Mouse (Mus musculus) MEL (cell line): Measurements from ENCODE around the gene Nphs2. TPM values are rescaled to one million over a fixed set of nuclear protein-coding genes. Genes with fewer than 3 reads are reported as not detected.

Experiments used
- DNase-seq: peaks from one replicate; pipeline ENCODE4 v3.0.0; 2011; ENCODE audit warnings: low read depth, low spot score
- H3K27ac ChIP-seq: 2 replicates; pipeline ENCODE4 v1.5.1; 2012; ENCODE audit warnings: low read depth, mild to moderate bottlenecking, control low read depth, low read length, moderate library complexity; ENCODE audit not compliant: control insufficient read depth
- H3K27me3 ChIP-seq, 2 experiments: fragments of 150-350 bp in 1 of 2; sonication (generic) in 1 of 2; 2 replicates each; pipeline ENCODE4 v1.6.1; 2012; ENCODE audit warnings: low read length in 2 of 2, mild to moderate bottlenecking in 2 of 2, improper control_type of control experiment in 1 of 2, moderate library complexity in 1 of 2; ENCODE audit not compliant: insufficient read depth in 2 of 2, control insufficient read depth in 1 of 2
- H3K36me3 ChIP-seq, 2 experiments: 2 replicates each; pipeline ENCODE4 v1.6.1; 2012 to 2014; ENCODE audit warnings: low read length in 2 of 2, improper control_type of control experiment in 1 of 2, inconsistent platforms in 1 of 2, mild to moderate bottlenecking in 1 of 2; ENCODE audit not compliant: insufficient read depth in 2 of 2, control insufficient read depth in 1 of 2
- H3K4me1 ChIP-seq, 2 experiments: fragments of 150-350 bp in 1 of 2; sonication (generic) in 1 of 2; 2 replicates each; pipeline ENCODE4 v1.6.1; 2012; ENCODE audit warnings: low read length in 2 of 2, improper control_type of control experiment in 1 of 2, mild to moderate bottlenecking in 1 of 2; ENCODE audit not compliant: insufficient read depth in 2 of 2, control insufficient read depth in 1 of 2
- H3K4me3 ChIP-seq, 2 experiments: fragments of 150-350 bp in 1 of 2; sonication (generic) in 1 of 2; 2 replicates each; pipeline ENCODE4 v1.5.1; 2012; ENCODE audit warnings: low read depth in 2 of 2, low read length in 2 of 2, mild to moderate bottlenecking in 2 of 2, moderate library complexity in 2 of 2, control low read depth in 1 of 2, improper control_type of control experiment in 1 of 2; ENCODE audit not compliant: control insufficient read depth in 1 of 2, insufficient read depth in 1 of 2
- H3K79me2 ChIP-seq: 2 replicates; pipeline ENCODE4 v1.6.1; 2012; ENCODE audit warnings: mild to moderate bottlenecking, low read length, moderate library complexity; ENCODE audit not compliant: control insufficient read depth, poor library complexity, insufficient read depth
- H3K9ac ChIP-seq: 2 replicates; pipeline ENCODE4 v1.6.1; 2012; ENCODE audit warnings: low read depth, mild to moderate bottlenecking, control low read depth, low read length, moderate library complexity; ENCODE audit not compliant: control insufficient read depth, poor library complexity, severe bottlenecking
- H3K9me3 ChIP-seq: fragments of 150-350 bp; sonication (generic); replicated peaks from 2 replicates; pipeline ENCODE4 v1.6.1; 2012; ENCODE audit warnings: mild to moderate bottlenecking, low read length, improper control_type of control experiment, moderate library complexity; ENCODE audit not compliant: insufficient read depth
- BHLHE40 ChIP-seq: IDR thresholded peaks from 2 replicates; pipeline ENCODE4 v1.6.1; 2012; ENCODE audit warnings: low read depth, mild to moderate bottlenecking, inconsistent platforms, low read length, improper control_type of control experiment, borderline replicate concordance
- CHD2 ChIP-seq: IDR thresholded peaks from 2 replicates; pipeline ENCODE4 v1.6.1; 2011; ENCODE audit warnings: low read length, improper control_type of control experiment
- E2F4 ChIP-seq: IDR thresholded peaks from 2 replicates; pipeline ENCODE4 v1.6.1; 2011; ENCODE audit warnings: low read depth, low read length, improper control_type of control experiment, borderline replicate concordance
- EP300 ChIP-seq, 2 experiments: IDR thresholded peaks; 2 replicates each; pipeline ENCODE4 v1.6.1; 2011; ENCODE audit warnings: improper control_type of control experiment in 2 of 2, low read length in 2 of 2, low read depth in 1 of 2, mild to moderate bottlenecking in 1 of 2
- ETS1 ChIP-seq: IDR thresholded peaks from 2 replicates; pipeline ENCODE4 v1.6.1; 2012; ENCODE audit warnings: low read depth, mild to moderate bottlenecking, inconsistent platforms, low read length, improper control_type of control experiment, moderate library complexity
- GABPA ChIP-seq: IDR thresholded peaks from 2 replicates; pipeline ENCODE4 v1.6.1; 2012; ENCODE audit warnings: low read depth, mild to moderate bottlenecking, inconsistent platforms, low read length, improper control_type of control experiment, moderate library complexity
- GATA1 ChIP-seq: IDR thresholded peaks from 2 replicates; pipeline ENCODE4 v1.6.1; 2011; ENCODE audit warnings: low read depth, low read length, improper control_type of control experiment
- HCFC1 ChIP-seq: IDR thresholded peaks from 2 replicates; pipeline ENCODE4 v1.6.1; 2012; ENCODE audit warnings: low read depth, mild to moderate bottlenecking, inconsistent platforms, low read length, improper control_type of control experiment, moderate library complexity
- MAFK ChIP-seq: IDR thresholded peaks from 2 replicates; pipeline ENCODE4 v1.6.1; 2011; ENCODE audit warnings: low read depth, mild to moderate bottlenecking, low read length, improper control_type of control experiment, borderline replicate concordance
- MEF2A ChIP-seq: IDR thresholded peaks from 2 replicates; pipeline ENCODE4 v1.6.1; 2014; ENCODE audit warnings: low read depth, mild to moderate bottlenecking, inconsistent platforms, low read length, improper control_type of control experiment; ENCODE audit not compliant: poor library complexity, insufficient replicate concordance, severe bottlenecking; ENCODE audit errors: extremely low read depth
- MYB ChIP-seq: IDR thresholded peaks from 2 replicates; pipeline ENCODE4 v1.6.1; 2011; ENCODE audit warnings: mild to moderate bottlenecking, low read depth, low read length, improper control_type of control experiment
- POLR2A ChIP-seq, 2 experiments: IDR thresholded peaks; 2 replicates each; pipeline ENCODE4 v1.6.1; 2011 to 2012; ENCODE audit warnings: low read length in 2 of 2, mild to moderate bottlenecking in 2 of 2, control low read depth in 1 of 2, improper control_type of control experiment in 1 of 2, low read depth in 1 of 2, moderate library complexity in 1 of 2; ENCODE audit not compliant: control insufficient read depth in 1 of 2, insufficient read depth in 1 of 2, poor library complexity in 1 of 2
- POLR2AphosphoS5 ChIP-seq: IDR thresholded peaks from 2 replicates; pipeline ENCODE4 v1.6.1; 2012; ENCODE audit warnings: low read depth, borderline replicate concordance, mild to moderate bottlenecking, inconsistent platforms, low read length, moderate library complexity, mixed read lengths
- RCOR1 ChIP-seq: IDR thresholded peaks from 2 replicates; pipeline ENCODE4 v1.6.1; 2012; ENCODE audit warnings: low read depth, mild to moderate bottlenecking, inconsistent platforms, low read length, improper control_type of control experiment
- SIN3A ChIP-seq: IDR thresholded peaks from 2 replicates; pipeline ENCODE4 v1.6.1; 2012; ENCODE audit warnings: low read length, improper control_type of control experiment, inconsistent platforms
- SMC3 ChIP-seq: IDR thresholded peaks from 2 replicates; pipeline ENCODE4 v1.6.1; 2011; ENCODE audit warnings: low read depth, low read length, improper control_type of control experiment
- TAL1 ChIP-seq: IDR thresholded peaks from 2 replicates; pipeline ENCODE4 v1.6.1; 2012; ENCODE audit warnings: mild to moderate bottlenecking, inconsistent platforms, low read length, moderate library complexity, mixed read lengths
- TBP ChIP-seq: IDR thresholded peaks from 2 replicates; pipeline ENCODE4 v1.8.0; 2011; ENCODE audit warnings: low read depth, low read length, improper control_type of control experiment
- TCF12 ChIP-seq: IDR thresholded peaks from 2 replicates; pipeline ENCODE4 v1.6.1; 2014; ENCODE audit warnings: low read depth, mild to moderate bottlenecking, inconsistent platforms, low read length, improper control_type of control experiment, moderate library complexity
- UBTF ChIP-seq: IDR thresholded peaks from 2 replicates; pipeline ENCODE4 v1.6.1; 2012; ENCODE audit warnings: low read depth, mild to moderate bottlenecking, inconsistent platforms, low read length, improper control_type of control experiment, moderate library complexity, borderline replicate concordance; ENCODE audit not compliant: insufficient read depth
- USF1 ChIP-seq: IDR thresholded peaks from 2 replicates; pipeline ENCODE4 v1.6.1; 2014; ENCODE audit warnings: low read depth, mild to moderate bottlenecking, inconsistent platforms, low read length, improper control_type of control experiment, moderate library complexity
- ZC3H11A ChIP-seq: IDR thresholded peaks from 2 replicates; pipeline ENCODE4 v1.6.1; 2012; ENCODE audit warnings: low read depth, mild to moderate bottlenecking, inconsistent platforms, low read length, improper control_type of control experiment
- polyA plus RNA-seq, 2 experiments: library from polyadenylated mRNA; stranded (reverse) in 1 of 2; unstranded in 1 of 2; fragments of >175 nt in 1 of 2; fragments of >200 nt in 1 of 2; gene quantifications; 2 replicates each; pipeline versions ENCODE4 v1.2.1 to v1.2.4; 2012; ENCODE audit warnings: low replicate concordance in 2 of 2, low read depth in 1 of 2; ENCODE audit not compliant: insufficient read length in 2 of 2, insufficient read depth in 1 of 2, missing spikeins in 1 of 2
- total RNA-seq: library from RNA; depleted of rRNA; stranded (reverse); fragments of 300-350 nt; gene quantifications from 2 replicates; pipeline ENCODE4 v1.2.3, GENCODE M21; 2012

Gene Nphs2
- total and polyA plus RNA-seq, 3 experiments, result not detected

DNA sequence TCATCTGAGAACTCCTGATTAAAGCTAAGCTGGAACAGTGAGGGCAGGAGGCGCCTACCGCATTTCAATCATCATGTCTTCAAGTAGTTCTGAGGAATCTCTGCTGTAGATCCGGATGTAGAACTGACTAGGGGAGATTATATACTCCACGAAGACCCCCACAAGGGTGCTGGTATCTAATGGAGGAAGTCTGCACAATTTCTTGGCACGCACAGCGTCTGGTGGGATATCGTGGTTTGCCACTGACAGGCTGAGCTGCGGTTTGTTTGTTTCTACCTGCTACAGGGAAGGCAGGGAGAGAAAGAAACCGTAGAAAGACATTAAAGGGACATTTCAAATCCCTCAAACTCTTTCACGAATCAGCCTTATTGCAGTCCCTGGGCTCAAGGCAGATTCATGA is 26.3 kb upstream of the Nphs2 start:
- DNase-seq, result peak; percentile 82
- peaks cover 11 to 13% of the 10 kb centered on the region in 2 experiments for H3K4me1 ChIP-seq
- H3K36me3 ChIP-seq, result peaks cover 0 to 22% of the 10 kb centered on the region in 2 experiments; a peak in 2 of 4 replicates
- H3K79me2 ChIP-seq, result no peaks in the 10 kb centered on the region
- no peaks in the 10 kb centered on the region for H3K9me3 ChIP-seq
- H3K9ac ChIP-seq, result 0 out of 2 replicates have a peak overlapping the region, but pooled peaks have one; percentile 13
- TF ChIP-seq ETS1 (peak; percentile 83), GATA1 (peak; percentile 57; the same call in 1 of the 2 replicates), HCFC1 (no peak), TBP (no peak), TCF12 (peak; percentile 78), RCOR1 (peak; percentile 94), SIN3A (peak; percentile 45), BHLHE40 (peak; percentile 60; the same call in 1 of the 2 replicates), POLR2A (IDR thresholded peaks at IDR 0.05; ENCODE audit: control insufficient read depth in 1 of 2, insufficient read depth in 1 of 2, low read depth in 1 of 2, low read length in 2 of 2, poor library complexity in 1 of 2) (no peak), MYB (peak; percentile 66), EP300 (IDR thresholded peaks at IDR 0.05; ENCODE audit: low read depth in 1 of 2, low read length in 2 of 2) (peak; percentile 75 to 87; a peak in 3 of 4 replicates), MAFK (peak; percentile 36; the same call in 1 of the 2 replicates), TAL1 (peak; percentile 61), USF1 (no peak)
- H3K27ac ChIP-seq, result peak overlapping the region; percentile 40; the same call in 1 of the 2 replicates
- H3K27me3 ChIP-seq, result no peaks in the 10 kb centered on the region
- no peak overlapping the region for H3K4me3 ChIP-seq

DNA sequence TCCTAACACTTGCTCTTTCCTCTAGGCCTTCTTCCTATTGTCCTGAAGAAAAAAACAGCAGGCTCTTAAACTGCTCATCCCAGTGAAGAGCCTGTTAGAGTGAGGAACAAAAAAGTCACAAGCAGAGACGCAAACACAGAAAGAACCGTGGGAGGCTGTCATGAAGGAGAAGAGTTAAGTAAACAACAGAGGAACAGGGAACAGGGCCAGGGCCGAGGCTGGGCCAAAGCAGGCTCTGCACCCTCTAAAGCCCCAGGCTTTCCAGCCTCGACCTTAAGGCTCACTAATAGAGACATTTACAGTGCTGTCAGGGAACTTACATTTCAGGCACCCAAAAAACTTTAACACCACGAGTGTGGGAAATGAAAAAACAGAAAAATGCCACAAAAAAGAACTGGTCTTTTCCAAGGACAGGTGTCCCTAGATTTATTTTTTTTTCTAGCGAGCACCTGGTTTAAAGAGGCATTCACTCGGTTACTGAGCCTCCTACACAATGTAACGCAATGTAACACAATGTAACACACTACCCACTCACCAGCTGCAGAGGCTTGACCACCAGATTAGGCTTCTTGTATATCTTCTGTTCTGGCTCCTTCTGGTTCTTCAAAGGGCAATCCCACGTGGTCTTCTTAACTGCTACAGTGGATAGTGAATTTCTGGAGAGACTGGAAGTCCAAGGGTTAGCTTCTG is 25.5 kb upstream of the Nphs2 start:
- H3K79me2 ChIP-seq, result no peaks in the 10 kb centered on the region
- peaks cover 12 to 13% of the 10 kb centered on the region in 2 experiments for H3K4me1 ChIP-seq
- no peaks in the 10 kb centered on the region for H3K27me3 ChIP-seq
- peaks cover 0 to 22% of the 10 kb centered on the region in 2 experiments; a peak in 2 of 4 replicates for H3K36me3 ChIP-seq
- H3K27ac ChIP-seq, result peak overlapping the region; percentile 40; the same call in 1 of the 2 replicates
- H3K4me3 ChIP-seq, result no peak overlapping the region
- H3K9ac ChIP-seq, result 0 out of 2 replicates have a peak overlapping the region, but pooled peaks have one; percentile 13
- H3K9me3 ChIP-seq, result no peaks in the 10 kb centered on the region
- DNase-seq, result no peak
- TF ChIP-seq E2F4 (no peak), GABPA (no peak), ETS1 (no peak), ZC3H11A (no peak), POLR2AphosphoS5 (no peak), MEF2A (no peak), TBP (no peak), UBTF (no peak), CHD2 (no peak), EP300 (IDR thresholded peaks at IDR 0.05; ENCODE audit: low read depth in 1 of 2, low read length in 2 of 2) (no peak), SMC3 (no peak)
- TF ChIP-seq, all 39 proteins: peak for 0
